ENCODE assay signal across 7 mouse cellular contexts in the genomic region with DNA sequence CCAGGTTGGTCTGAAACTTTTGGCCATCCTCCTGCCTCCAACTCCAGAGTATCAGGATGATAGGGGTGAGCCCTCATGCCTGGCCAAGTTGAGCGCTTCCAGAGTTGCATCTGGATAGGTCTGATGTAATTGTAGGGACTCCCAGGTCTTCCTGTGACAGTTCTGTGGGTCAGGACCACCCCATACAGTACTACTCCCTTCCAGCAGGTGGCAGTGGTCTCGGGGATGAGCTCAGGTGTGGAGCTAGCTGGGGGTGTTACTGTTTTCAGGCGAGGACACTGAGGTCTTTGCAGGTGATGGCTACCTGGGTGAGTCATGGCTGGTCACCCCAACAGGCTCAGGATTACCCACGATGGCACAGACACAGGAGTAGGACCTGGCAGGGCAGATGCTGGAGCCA. TPM values are rescaled to one million over a fixed set of nuclear protein-coding genes. Genes with fewer than 3 reads are reported as not detected.
A peak's percentile ranks its signal among the peaks of the same experiment; 100 is the strongest.
DNase-seq lines count a peak whose midpoint lies in the region; ATAC-seq and TF ChIP-seq lines count a peak whose summit lies in the region.

No protein-coding gene starts in this region.

- H3K9ac ChIP-seq in kidney, embryonic 15.5 days = no peak overlapping the region
- no peak overlapping the region for H3K9ac ChIP-seq in ES-Bruce4 (ENCODE audit: low read depth, poor library complexity, severe bottlenecking)

- peak; percentile 50 for DNase-seq in kidney, adult 18-20 months
- DNase-seq in adrenal gland, adult 18-20 months (ENCODE audit: low spot score in 2 of 2) = peak; percentile 43 to 48
- peak; percentile 65 for DNase-seq in heart, postnatal 4 days
- DNase-seq in ovary, postnatal 10 days (ENCODE audit: low spot score) = no peak

- 28% methylated on average over 4 of the region's 4 CpGs for WGBS in kidney, embryonic 15.5 days

- H3K9me3 ChIP-seq in kidney, embryonic 15.5 days (replicated peaks) = no peaks in the 10 kb centered on the region
- no peaks in the 10 kb centered on the region for H3K9me3 ChIP-seq in ES-Bruce4 (replicated peaks; ENCODE audit: control insufficient read depth, insufficient read depth, low read length, poor library complexity, severe bottlenecking)

- no peak overlapping the region for H3K4me3 ChIP-seq in kidney, embryonic 15.5 days (replicated peaks)
- no peak overlapping the region for H3K4me3 ChIP-seq in ES-Bruce4 (ENCODE audit: low read depth, low read length)

- H3K4me2 ChIP-seq in kidney, embryonic 15.5 days = no peak overlapping the region

- no peak for ATAC-seq in kidney, embryonic 15.5 days (replicated peaks; ENCODE audit: low FRiP score)
- ATAC-seq in monocyte, adult 5-6 weeks (replicated peaks; ENCODE audit: insufficient number of reproducible peaks, low FRiP score, low TSS enrichment, poor library complexity, severe bottlenecking) = 0 out of 2 replicates have a peak, but pooled peaks have one; percentile 34

- H3K27me3 ChIP-seq in kidney, embryonic 15.5 days = peaks cover 38% of the 10 kb centered on the region
- no peaks in the 10 kb centered on the region for H3K27me3 ChIP-seq in ES-Bruce4 (ENCODE audit: control insufficient read depth, insufficient read depth, low read length, poor library complexity, severe bottlenecking)

- TF ChIP-seq POLR2A in ES-Bruce4 (IDR thresholded peaks at IDR 0.05; ENCODE audit: insufficient read depth, low read length) = no peak

- H3K4me1 ChIP-seq in kidney, embryonic 15.5 days = no peaks in the 10 kb centered on the region
- peaks cover 6% of the 10 kb centered on the region for H3K4me1 ChIP-seq in ES-Bruce4 (ENCODE audit: control insufficient read depth, insufficient read depth, low read length)

- no peak overlapping the region for H3K27ac ChIP-seq in kidney, embryonic 15.5 days
- no peak overlapping the region for H3K27ac ChIP-seq in ES-Bruce4 (ENCODE audit: insufficient read depth, low read length)

- TF ChIP-seq CTCF in ES-Bruce4 (IDR thresholded peaks at IDR 0.05; ENCODE audit: low read depth, low read length) = peak; percentile 94

- no peaks in the 10 kb centered on the region for H3K36me3 ChIP-seq in kidney, embryonic 15.5 days
- no peaks in the 10 kb centered on the region for H3K36me3 ChIP-seq in ES-Bruce4 (ENCODE audit: control insufficient read depth, insufficient read depth, low read length, poor library complexity, severe bottlenecking)

- TF ChIP-seq EP300 in ES-Bruce4 (IDR thresholded peaks at IDR 0.05; ENCODE audit: insufficient read depth, low read depth, low read length) = 0 out of 2 replicates have a peak, but pooled peaks have one; percentile 37

RNA-seq across cellular contexts. Expression of a gene that starts 1.0 kb away (rescaled TPM):
- polyA plus RNA-seq in kidney, embryonic 15.5 days (2015; fragmentation: Nextera tagmentation; extraction: Ambion mirVana) = 0.14 TPM in 1 of 2 replicates, not detected in the other
- polyA plus RNA-seq in ES-Bruce4 (2011; ENCODE audit: insufficient read depth, insufficient read length, low read depth, missing spikeins) = 82.9 and 84.3 TPM in 2 replicates
- not detected for total RNA-seq in adrenal gland, adult 18-20 months (2021)
- total RNA-seq in heart, postnatal 4 days (2021) = not detected
- not detected in 3 replicates for total RNA-seq in monocyte, adult 5-6 weeks (2017)

RNA-seq across cellular contexts. Expression of a gene that starts 8.3 kb away (rescaled TPM):
- 0.36 and 0.53 TPM in 2 replicates for polyA plus RNA-seq in kidney, embryonic 15.5 days (2015; fragmentation: Nextera tagmentation; extraction: Ambion mirVana)
- polyA plus RNA-seq in ES-Bruce4 (2011; ENCODE audit: insufficient read depth, insufficient read length, low read depth, missing spikeins) = 0.43 and 0.78 TPM in 2 replicates
- under 1 TPM; 0.50 to 0.80 TPM for total RNA-seq in adrenal gland, adult 18-20 months (2021)
- total RNA-seq in heart, postnatal 4 days (2021) = not detected
- 2.0 TPM in 1 of 3 replicates, not detected in the others for total RNA-seq in monocyte, adult 5-6 weeks (2017)

RNA-seq across cellular contexts. Expression of a gene that starts 50.2 kb away (rescaled TPM):
- 2.3 and 2.4 TPM in 2 replicates for polyA plus RNA-seq in kidney, embryonic 15.5 days (2015; fragmentation: Nextera tagmentation; extraction: Ambion mirVana)
- polyA plus RNA-seq in ES-Bruce4 (2011; ENCODE audit: insufficient read depth, insufficient read length, low read depth, missing spikeins) = 3.1 and 3.3 TPM in 2 replicates
- under 1 TPM in 1 of 2 experiments, not detected in 1; 0.36 TPM for total RNA-seq in adrenal gland, adult 18-20 months (2021)
- total RNA-seq in heart, postnatal 4 days (2021) = not detected
- total RNA-seq in monocyte, adult 5-6 weeks (2017) = not detected in 3 replicates
